8 mouse cellular contexts compared by ENCODE assay signal in the genomic region with DNA sequence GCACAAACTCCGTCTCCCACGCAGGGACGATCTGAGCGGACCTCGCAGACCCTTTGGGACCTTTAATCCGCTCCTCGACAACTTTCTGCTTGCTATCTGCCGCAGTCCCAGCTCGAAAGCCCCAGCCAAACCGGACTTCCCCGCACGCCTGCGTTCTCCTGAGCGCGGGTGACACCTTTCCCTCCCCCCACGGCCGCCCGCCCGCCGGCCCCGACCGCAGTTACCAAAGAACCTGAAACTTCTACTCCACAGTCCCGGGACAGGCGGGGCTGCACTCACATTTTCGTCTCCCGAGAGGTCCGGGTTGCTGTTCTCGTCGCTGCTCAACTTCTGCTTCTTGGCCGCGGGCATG. TPM values are rescaled to one million over a fixed set of nuclear protein-coding genes. Genes with fewer than 3 reads are reported as not detected.
DNase-seq lines count a peak whose midpoint lies in the region; ATAC-seq and TF ChIP-seq lines count a peak whose summit lies in the region.

No protein-coding gene starts in this region.

- peak; percentile 59 for ATAC-seq in kidney, embryonic 15.5 days (replicated peaks; ENCODE audit: low FRiP score)
- no peak for ATAC-seq in hindbrain, embryonic 16.5 days
- no peak; the same call in 1 of the 2 replicates for ATAC-seq in midbrain, postnatal 0 days (ENCODE audit: low FRiP score)

- peak overlapping the region; percentile 72 for H3K4me2 ChIP-seq in kidney, embryonic 15.5 days
- peak overlapping the region; percentile 88 for H3K4me2 ChIP-seq in hindbrain, embryonic 16.5 days (ENCODE audit: low read length)
- peak overlapping the region; percentile 92 for H3K4me2 ChIP-seq in midbrain, postnatal 0 days (ENCODE audit: low read depth, low read length, poor library complexity, severe bottlenecking)

- no peak for DNase-seq in kidney, adult 11 months
- no peak for DNase-seq in midbrain, postnatal 0 days (ENCODE audit: low spot score)
- no peak for DNase-seq in adrenal gland, postnatal 36 days
- no peak for DNase-seq in ovary, postnatal 36 days (ENCODE audit: low spot score)
- no peak for DNase-seq in urinary bladder, postnatal 4 days (ENCODE audit: low spot score in 2 of 2)

- H3K9ac ChIP-seq in kidney, embryonic 15.5 days: peak overlapping the region; percentile 88
- H3K9ac ChIP-seq in hindbrain, embryonic 16.5 days (ENCODE audit: low read depth, low read length): peak overlapping the region; percentile 86
- peak overlapping the region; percentile 84 for H3K9ac ChIP-seq in midbrain, postnatal 0 days (replicated peaks; ENCODE audit: low read length, poor library complexity, severe bottlenecking)

- H3K4me3 ChIP-seq in kidney, embryonic 15.5 days (replicated peaks): peak overlapping the region; percentile 90
- H3K4me3 ChIP-seq in brown adipose tissue, adult 24 weeks (ENCODE audit: insufficient read depth, low read depth, low read length): peak overlapping the region; percentile 93
- peak overlapping the region; percentile 88 for H3K4me3 ChIP-seq in hindbrain, embryonic 16.5 days (ENCODE audit: low read length)
- H3K4me3 ChIP-seq in midbrain, postnatal 0 days (ENCODE audit: low read depth, low read length): peak overlapping the region; percentile 86

- H3K4me1 ChIP-seq in kidney, embryonic 15.5 days: peaks cover 15% of the 10 kb centered on the region; the same call in 1 of the 2 replicates
- peaks cover 8% of the 10 kb centered on the region for H3K4me1 ChIP-seq in brown adipose tissue, adult 24 weeks (ENCODE audit: control insufficient read depth, insufficient read depth, insufficient read length, low read length)
- H3K4me1 ChIP-seq in hindbrain, embryonic 16.5 days (ENCODE audit: control insufficient read depth, insufficient read depth, low read depth, low read length): peaks cover 12% of the 10 kb centered on the region
- 0 out of 2 replicates have a peak, but pooled peaks cover 3% of the 10 kb centered on the region for H3K4me1 ChIP-seq in midbrain, postnatal 0 days (ENCODE audit: insufficient read depth, low read length)

- no peak for TF ChIP-seq CTCF in midbrain, postnatal 0 days (IDR thresholded peaks at IDR 0.05)

- WGBS in kidney, embryonic 15.5 days: under 1% methylated on average over 31 of the region's 31 CpGs
- 0% methylated on average over 29 of the region's 31 CpGs for WGBS in hindbrain, embryonic 16.5 days
- WGBS in midbrain, postnatal 0 days: 1% methylated on average over 31 of the region's 31 CpGs

- H3K27ac ChIP-seq in kidney, embryonic 15.5 days: peak overlapping the region; percentile 100
- peak overlapping the region; percentile 86 for H3K27ac ChIP-seq in brown adipose tissue, adult 24 weeks (replicated peaks; ENCODE audit: low read depth, low read length)
- peak overlapping the region; percentile 100 for H3K27ac ChIP-seq in hindbrain, embryonic 16.5 days (ENCODE audit: low read depth, low read length)
- H3K27ac ChIP-seq in midbrain, postnatal 0 days (ENCODE audit: low read depth, low read length): peak overlapping the region; percentile 100; the same call in 1 of the 2 replicates

- peaks cover 18% of the 10 kb centered on the region for H3K36me3 ChIP-seq in kidney, embryonic 15.5 days
- peaks cover 9% of the 10 kb centered on the region for H3K36me3 ChIP-seq in hindbrain, embryonic 16.5 days (ENCODE audit: control insufficient read depth, insufficient read depth, low read length)
- H3K36me3 ChIP-seq in midbrain, postnatal 0 days (ENCODE audit: insufficient read depth, low read length): no peaks in the 10 kb centered on the region

- no peaks in the 10 kb centered on the region for H3K9me3 ChIP-seq in kidney, embryonic 15.5 days (replicated peaks)
- H3K9me3 ChIP-seq in hindbrain, embryonic 16.5 days (ENCODE audit: control insufficient read depth, low read length): no peaks in the 10 kb centered on the region
- no peaks in the 10 kb centered on the region for H3K9me3 ChIP-seq in midbrain, postnatal 0 days (ENCODE audit: low read length)

- no peaks in the 10 kb centered on the region for H3K27me3 ChIP-seq in kidney, embryonic 15.5 days
- H3K27me3 ChIP-seq in hindbrain, embryonic 16.5 days (replicated peaks; ENCODE audit: control insufficient read depth, insufficient read depth, low read length): no peaks in the 10 kb centered on the region
- no peaks in the 10 kb centered on the region for H3K27me3 ChIP-seq in midbrain, postnatal 0 days (ENCODE audit: insufficient read depth, low read length)

RNA-seq across cellular contexts. Expression of a gene that starts 0.7 kb away (rescaled TPM):
- 68.5 and 75.9 TPM in 2 replicates for polyA plus RNA-seq in kidney, embryonic 15.5 days (2015; fragmentation: Nextera tagmentation; extraction: Ambion mirVana)
- polyA plus RNA-seq in brown adipose tissue, adult 24 weeks (2012; ENCODE audit: insufficient read depth, insufficient read length, missing spikeins): 29.0 and 39.6 TPM in 2 replicates
- 24.7 and 24.9 TPM in 2 replicates for polyA plus RNA-seq in hindbrain, embryonic 16.5 days (2015; fragmentation: Nextera tagmentation; extraction: Ambion mirVana)
- 25.4 and 29.5 TPM in 2 replicates for total RNA-seq in midbrain, postnatal 0 days (2014; rRNA removed)
- 14.3 and 18.0 TPM in 2 replicates for polyA plus RNA-seq in midbrain, postnatal 0 days (2015; fragmentation: Nextera tagmentation; extraction: Ambion mirVana)
- 10 to 100 TPM; 41.0 to 56.5 TPM for total RNA-seq in adrenal gland, postnatal 36 days (2021)

RNA-seq across cellular contexts. Expression of a gene that starts 39.1 kb away (rescaled TPM):
- 134 and 152 TPM in 2 replicates for polyA plus RNA-seq in kidney, embryonic 15.5 days (2015; fragmentation: Nextera tagmentation; extraction: Ambion mirVana)
- 67.9 and 99.0 TPM in 2 replicates for polyA plus RNA-seq in brown adipose tissue, adult 24 weeks (2012; ENCODE audit: insufficient read depth, insufficient read length, missing spikeins)
- 124 and 133 TPM in 2 replicates for polyA plus RNA-seq in hindbrain, embryonic 16.5 days (2015; fragmentation: Nextera tagmentation; extraction: Ambion mirVana)
- total RNA-seq in midbrain, postnatal 0 days (2014; rRNA removed): 55.6 and 57.3 TPM in 2 replicates
- polyA plus RNA-seq in midbrain, postnatal 0 days (2015; fragmentation: Nextera tagmentation; extraction: Ambion mirVana): 123 and 128 TPM in 2 replicates
- 10 to 100 TPM; 79.1 to 87.2 TPM for total RNA-seq in adrenal gland, postnatal 36 days (2021)
